Comparison of ENCODE assay signal across 15 mouse cellular contexts in the genomic region with DNA sequence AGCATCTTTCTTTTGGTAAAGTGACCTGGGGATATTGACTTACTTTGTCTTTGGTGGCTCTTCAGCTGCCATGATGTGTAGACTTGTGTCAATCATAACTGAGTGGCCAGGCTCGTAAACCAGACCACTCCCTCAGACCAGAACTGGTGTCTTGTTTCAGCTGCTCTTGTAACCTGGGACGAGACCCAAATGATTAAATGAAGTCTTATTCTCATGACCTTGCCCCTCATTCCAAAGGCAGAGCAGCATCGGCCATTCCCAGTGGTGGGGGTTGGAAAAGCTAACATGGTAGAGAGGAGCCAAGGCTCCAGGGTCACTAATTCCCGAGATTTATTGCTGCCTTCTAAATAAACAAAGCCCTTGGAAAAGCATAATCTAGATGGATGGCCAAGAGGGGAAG.
A peak's percentile ranks its signal among the peaks of the same experiment; 100 is the strongest.
DNase-seq lines count a peak whose midpoint lies in the region; ATAC-seq and TF ChIP-seq lines count a peak whose summit lies in the region.
"Had no signal": no experiment of that assay in that cellular context is flagged by ENCODE, and none has a peak within 500 bp of the region (broad histone marks: within the 10 kb centered on the region; RNA-seq: fewer than 3 reads in every experiment).

No protein-coding gene starts in this region.

- H3K36me3 ChIP-seq in heart, embryonic 12.5 days, result no peaks in the 10 kb centered on the region
- H3K36me3 ChIP-seq in heart, embryonic 16.5 days (ENCODE audit: control insufficient read depth, insufficient read depth), result no peaks in the 10 kb centered on the region
- H3K36me3 ChIP-seq in kidney, postnatal 0 days (ENCODE audit: insufficient read depth, low read length), result no peaks in the 10 kb centered on the region
- no peaks in the 10 kb centered on the region for H3K36me3 ChIP-seq in hindbrain, embryonic 10.5 days
- H3K36me3 ChIP-seq: forebrain, embryonic 15.5 days; G1E; hindbrain, embryonic 15.5 days had no signal

- no peak for ATAC-seq in heart, embryonic 12.5 days (ENCODE audit: insufficient number of reproducible peaks, low FRiP score)
- ATAC-seq in heart, embryonic 16.5 days (replicated peaks; ENCODE audit: extremely low read depth, insufficient read depth, low FRiP score), result 0 out of 2 replicates have a peak, but pooled peaks have one; percentile 35
- ATAC-seq in kidney, postnatal 0 days (replicated peaks; ENCODE audit: low FRiP score, low read depth), result no peak; the same call in 1 of the 2 replicates
- ATAC-seq: forebrain, embryonic 15.5 days; liver, postnatal 0 days had no signal

- H3K27me3 ChIP-seq in heart, embryonic 12.5 days (replicated peaks), result no peaks in the 10 kb centered on the region
- H3K27me3 ChIP-seq in heart, embryonic 16.5 days (ENCODE audit: control insufficient read depth, insufficient read depth, low read length), result no peaks in the 10 kb centered on the region
- no peaks in the 10 kb centered on the region for H3K27me3 ChIP-seq in kidney, postnatal 0 days (ENCODE audit: insufficient read depth, low read length)
- H3K27me3 ChIP-seq in hindbrain, embryonic 10.5 days (ENCODE audit: insufficient read depth, poor library complexity, severe bottlenecking), result 0 out of 2 replicates have a peak, but pooled peaks cover 5% of the 10 kb centered on the region
- H3K27me3 ChIP-seq: forebrain, embryonic 15.5 days; hindbrain, embryonic 15.5 days had no signal

- H3K9me3 ChIP-seq in heart, embryonic 12.5 days (replicated peaks), result no peaks in the 10 kb centered on the region; the same call in 1 of the 2 replicates
- peaks cover 3% of the 10 kb centered on the region; the same call in 1 of the 2 replicates for H3K9me3 ChIP-seq in heart, embryonic 16.5 days (replicated peaks; ENCODE audit: control insufficient read depth, low read length)
- H3K9me3 ChIP-seq in kidney, postnatal 0 days (replicated peaks; ENCODE audit: low read length), result no peaks in the 10 kb centered on the region
- H3K9me3 ChIP-seq in hindbrain, embryonic 10.5 days, result no peaks in the 10 kb centered on the region
- H3K9me3 ChIP-seq: forebrain, embryonic 15.5 days; hindbrain, embryonic 15.5 days had no signal

- no peak overlapping the region for H3K4me2 ChIP-seq in heart, embryonic 12.5 days
- H3K4me2 ChIP-seq in heart, embryonic 16.5 days (ENCODE audit: low read depth, low read length), result no peak overlapping the region
- no peak overlapping the region for H3K4me2 ChIP-seq in kidney, postnatal 0 days (ENCODE audit: low read length)
- H3K4me2 ChIP-seq: forebrain, embryonic 15.5 days; hindbrain, embryonic 15.5 days had no signal

- H3K9ac ChIP-seq in heart, embryonic 12.5 days, result no peak overlapping the region
- H3K9ac ChIP-seq in heart, embryonic 16.5 days (ENCODE audit: low read length), result no peak overlapping the region
- no peak overlapping the region for H3K9ac ChIP-seq in kidney, postnatal 0 days (ENCODE audit: low read depth, low read length)
- H3K9ac ChIP-seq: forebrain, embryonic 15.5 days; hindbrain, embryonic 15.5 days; liver, postnatal 0 days had no signal

- H3K27ac ChIP-seq in heart, embryonic 12.5 days (ENCODE audit: poor library complexity, severe bottlenecking), result no peak overlapping the region
- peak overlapping the region; percentile 89 for H3K27ac ChIP-seq in heart, embryonic 16.5 days (ENCODE audit: low read length)
- no peak overlapping the region for H3K27ac ChIP-seq in kidney, postnatal 0 days
- no peak overlapping the region for H3K27ac ChIP-seq in hindbrain, embryonic 10.5 days
- H3K27ac ChIP-seq: forebrain, embryonic 15.5 days; hindbrain, embryonic 15.5 days; layer of hippocampus, adult 2 months had no signal

- H3K4me3 ChIP-seq in heart, embryonic 12.5 days, result no peak overlapping the region
- H3K4me3 ChIP-seq in heart, embryonic 16.5 days (ENCODE audit: low read length), result no peak overlapping the region
- H3K4me3 ChIP-seq in kidney, postnatal 0 days (replicated peaks; ENCODE audit: low read depth, low read length), result no peak overlapping the region
- H3K4me3 ChIP-seq in hindbrain, embryonic 10.5 days, result no peak overlapping the region
- H3K4me3 ChIP-seq: forebrain, embryonic 15.5 days; hindbrain, embryonic 15.5 days; layer of hippocampus, adult 2 months had no signal

- WGBS in heart, embryonic 12.5 days, result 45% methylated on average over 4 of the region's 4 CpGs
- 28% methylated on average over 4 of the region's 4 CpGs for WGBS in heart, embryonic 16.5 days
- WGBS in kidney, postnatal 0 days, result 12% methylated on average over 4 of the region's 4 CpGs
- 67% methylated on average over 4 of the region's 4 CpGs for WGBS in hindbrain, embryonic 10.5 days

- H3K4me1 ChIP-seq in heart, embryonic 12.5 days (replicated peaks), result peaks cover 24% of the 10 kb centered on the region
- H3K4me1 ChIP-seq in heart, embryonic 16.5 days (ENCODE audit: control insufficient read depth, insufficient read depth, low read length), result peaks cover 28% of the 10 kb centered on the region
- no peaks in the 10 kb centered on the region for H3K4me1 ChIP-seq in kidney, postnatal 0 days (replicated peaks; ENCODE audit: insufficient read depth, low read length)
- 0 out of 2 replicates have a peak, but pooled peaks cover 4% of the 10 kb centered on the region for H3K4me1 ChIP-seq in hindbrain, embryonic 10.5 days (replicated peaks)
- H3K4me1 ChIP-seq: forebrain, embryonic 15.5 days; hindbrain, embryonic 15.5 days had no signal

- DNase-seq in heart, adult 11 months, result peak; percentile 93
- DNase-seq in adrenal gland, postnatal 10 days, result peak; percentile 15
- DNase-seq in kidney, postnatal 0 days (ENCODE audit: low spot score), result peak; percentile 83
- no peak for DNase-seq in hindbrain, embryonic 10.5 days (ENCODE audit: low spot score)
- no peak for DNase-seq in layer of hippocampus, postnatal 10 days (ENCODE audit: low spot score in 2 of 2)
- DNase-seq in layer of hippocampus, postnatal 14 days (ENCODE audit: low spot score in 2 of 2), result no peak
- DNase-seq: cerebellum, postnatal 10 days; gastrocnemius, postnatal 14 days; liver, postnatal 0 days had no signal

- no peak for TF ChIP-seq CTCF in kidney, postnatal 0 days (IDR thresholded peaks at IDR 0.05; ENCODE audit: low read depth)

Comparison
In these comparisons a context has a peak if more than half of its experiments do, and no peak if none do; other contexts are left out.
1. DNase-seq: peak in heart, adult 11 months (single experiment), adrenal gland, postnatal 10 days (single experiment) and kidney, postnatal 0 days (single experiment); none in hindbrain, embryonic 10.5 days (single experiment), layer of hippocampus, postnatal 10 days (0 of 2) and layer of hippocampus, postnatal 14 days (0 of 2).